Mouse (Mus musculus) MEL (cell line): ENCODE results near the gene Gpr37l1. TPM values are rescaled to one million over a fixed set of nuclear protein-coding genes. Genes with fewer than 3 reads are reported as not detected.

Experiments
- DNase-seq: peaks from one replicate; pipeline ENCODE4 v3.0.0; 2011; ENCODE audit warnings: low read depth, low spot score
- H3K27ac ChIP-seq: 2 replicates; pipeline ENCODE4 v1.5.1; 2012; ENCODE audit warnings: low read depth, mild to moderate bottlenecking, control low read depth, low read length, moderate library complexity; ENCODE audit not compliant: control insufficient read depth
- H3K27me3 ChIP-seq, 2 experiments: fragments of 150-350 bp in 1 of 2; sonication (generic) in 1 of 2; 2 replicates each; pipeline ENCODE4 v1.6.1; 2012; ENCODE audit warnings: low read length in 2 of 2, mild to moderate bottlenecking in 2 of 2, improper control_type of control experiment in 1 of 2, moderate library complexity in 1 of 2; ENCODE audit not compliant: insufficient read depth in 2 of 2, control insufficient read depth in 1 of 2
- H3K36me3 ChIP-seq, 2 experiments: 2 replicates each; pipeline ENCODE4 v1.6.1; 2012 to 2014; ENCODE audit warnings: low read length in 2 of 2, improper control_type of control experiment in 1 of 2, inconsistent platforms in 1 of 2, mild to moderate bottlenecking in 1 of 2; ENCODE audit not compliant: insufficient read depth in 2 of 2, control insufficient read depth in 1 of 2
- H3K4me1 ChIP-seq, 2 experiments: fragments of 150-350 bp in 1 of 2; sonication (generic) in 1 of 2; 2 replicates each; pipeline ENCODE4 v1.6.1; 2012; ENCODE audit warnings: low read length in 2 of 2, improper control_type of control experiment in 1 of 2, mild to moderate bottlenecking in 1 of 2; ENCODE audit not compliant: insufficient read depth in 2 of 2, control insufficient read depth in 1 of 2
- H3K4me3 ChIP-seq, 2 experiments: fragments of 150-350 bp in 1 of 2; sonication (generic) in 1 of 2; 2 replicates each; pipeline ENCODE4 v1.5.1; 2012; ENCODE audit warnings: low read depth in 2 of 2, low read length in 2 of 2, mild to moderate bottlenecking in 2 of 2, moderate library complexity in 2 of 2, control low read depth in 1 of 2, improper control_type of control experiment in 1 of 2; ENCODE audit not compliant: control insufficient read depth in 1 of 2, insufficient read depth in 1 of 2
- H3K79me2 ChIP-seq: 2 replicates; pipeline ENCODE4 v1.6.1; 2012; ENCODE audit warnings: mild to moderate bottlenecking, low read length, moderate library complexity; ENCODE audit not compliant: control insufficient read depth, poor library complexity, insufficient read depth
- H3K9ac ChIP-seq: 2 replicates; pipeline ENCODE4 v1.6.1; 2012; ENCODE audit warnings: low read depth, mild to moderate bottlenecking, control low read depth, low read length, moderate library complexity; ENCODE audit not compliant: control insufficient read depth, poor library complexity, severe bottlenecking
- H3K9me3 ChIP-seq: fragments of 150-350 bp; sonication (generic); replicated peaks from 2 replicates; pipeline ENCODE4 v1.6.1; 2012; ENCODE audit warnings: mild to moderate bottlenecking, low read length, improper control_type of control experiment, moderate library complexity; ENCODE audit not compliant: insufficient read depth
- BHLHE40 ChIP-seq: IDR thresholded peaks from 2 replicates; pipeline ENCODE4 v1.6.1; 2012; ENCODE audit warnings: low read depth, mild to moderate bottlenecking, inconsistent platforms, low read length, improper control_type of control experiment, borderline replicate concordance
- CHD1 ChIP-seq: IDR thresholded peaks from 2 replicates; pipeline ENCODE4 v1.6.1; 2012; ENCODE audit warnings: low read depth, mild to moderate bottlenecking, inconsistent platforms, low read length, improper control_type of control experiment
- CHD2 ChIP-seq: IDR thresholded peaks from 2 replicates; pipeline ENCODE4 v1.6.1; 2011; ENCODE audit warnings: low read length, improper control_type of control experiment
- ELF1 ChIP-seq: IDR thresholded peaks from 2 replicates; pipeline ENCODE4 v1.6.1; 2014; ENCODE audit warnings: low read depth, mild to moderate bottlenecking, inconsistent platforms, low read length, improper control_type of control experiment, moderate library complexity
- EP300 ChIP-seq, 2 experiments: IDR thresholded peaks; 2 replicates each; pipeline ENCODE4 v1.6.1; 2011; ENCODE audit warnings: improper control_type of control experiment in 2 of 2, low read length in 2 of 2, low read depth in 1 of 2, mild to moderate bottlenecking in 1 of 2
- ETS1 ChIP-seq: IDR thresholded peaks from 2 replicates; pipeline ENCODE4 v1.6.1; 2012; ENCODE audit warnings: low read depth, mild to moderate bottlenecking, inconsistent platforms, low read length, improper control_type of control experiment, moderate library complexity
- GABPA ChIP-seq: IDR thresholded peaks from 2 replicates; pipeline ENCODE4 v1.6.1; 2012; ENCODE audit warnings: low read depth, mild to moderate bottlenecking, inconsistent platforms, low read length, improper control_type of control experiment, moderate library complexity
- GATA1 ChIP-seq: IDR thresholded peaks from 2 replicates; pipeline ENCODE4 v1.6.1; 2011; ENCODE audit warnings: low read depth, low read length, improper control_type of control experiment
- JUND ChIP-seq: IDR thresholded peaks from 2 replicates; pipeline ENCODE4 v1.6.1; 2011; ENCODE audit warnings: low read depth, mild to moderate bottlenecking, improper control_type of control experiment, low read length
- KAT2A ChIP-seq: conservative IDR thresholded peaks from 2 replicates; pipeline ENCODE4 v1.6.1; 2012; ENCODE audit warnings: low read depth, low read length, improper control_type of control experiment, inconsistent platforms
- MAX ChIP-seq: IDR thresholded peaks from 2 replicates; pipeline ENCODE4 v1.6.1; 2011; ENCODE audit warnings: low read length, improper control_type of control experiment
- MEF2A ChIP-seq: IDR thresholded peaks from 2 replicates; pipeline ENCODE4 v1.6.1; 2014; ENCODE audit warnings: low read depth, mild to moderate bottlenecking, inconsistent platforms, low read length, improper control_type of control experiment; ENCODE audit not compliant: poor library complexity, insufficient replicate concordance, severe bottlenecking; ENCODE audit errors: extremely low read depth
- MXI1 ChIP-seq: IDR thresholded peaks from 2 replicates; pipeline ENCODE4 v1.6.1; 2011; ENCODE audit warnings: mild to moderate bottlenecking, low read depth, low read length, improper control_type of control experiment
- NRF1 ChIP-seq: IDR thresholded peaks from 2 replicates; pipeline ENCODE4 v1.6.1; 2014; ENCODE audit warnings: low read depth, mild to moderate bottlenecking, inconsistent platforms, low read length, improper control_type of control experiment, moderate library complexity; ENCODE audit not compliant: poor library complexity, insufficient read depth, severe bottlenecking
- POLR2AphosphoS2 ChIP-seq: IDR thresholded peaks from 2 replicates; pipeline ENCODE4 v1.6.1; 2011; ENCODE audit warnings: low read length, improper control_type of control experiment
- POLR2AphosphoS5 ChIP-seq: IDR thresholded peaks from 2 replicates; pipeline ENCODE4 v1.6.1; 2012; ENCODE audit warnings: low read depth, borderline replicate concordance, mild to moderate bottlenecking, inconsistent platforms, low read length, moderate library complexity, mixed read lengths
- RAD21 ChIP-seq: IDR thresholded peaks from 2 replicates; pipeline ENCODE4 v1.6.1; 2011; ENCODE audit warnings: mild to moderate bottlenecking, low read depth, low read length, improper control_type of control experiment
- TAL1 ChIP-seq: IDR thresholded peaks from 2 replicates; pipeline ENCODE4 v1.6.1; 2012; ENCODE audit warnings: mild to moderate bottlenecking, inconsistent platforms, low read length, moderate library complexity, mixed read lengths
- TBP ChIP-seq: IDR thresholded peaks from 2 replicates; pipeline ENCODE4 v1.8.0; 2011; ENCODE audit warnings: low read depth, low read length, improper control_type of control experiment
- TCF12 ChIP-seq: IDR thresholded peaks from 2 replicates; pipeline ENCODE4 v1.6.1; 2014; ENCODE audit warnings: low read depth, mild to moderate bottlenecking, inconsistent platforms, low read length, improper control_type of control experiment, moderate library complexity
- USF2 ChIP-seq, 2 experiments: IDR thresholded peaks; 2 replicates each; pipeline ENCODE4 v1.6.1; 2011 to 2012; ENCODE audit warnings: improper control_type of control experiment in 2 of 2, low read length in 2 of 2, borderline replicate concordance in 1 of 2, inconsistent platforms in 1 of 2, low read depth in 1 of 2, mild to moderate bottlenecking in 1 of 2; ENCODE audit not compliant: insufficient read depth in 1 of 2
- ZC3H11A ChIP-seq: IDR thresholded peaks from 2 replicates; pipeline ENCODE4 v1.6.1; 2012; ENCODE audit warnings: low read depth, mild to moderate bottlenecking, inconsistent platforms, low read length, improper control_type of control experiment
- ZKSCAN1 ChIP-seq: IDR thresholded peaks from 2 replicates; pipeline ENCODE4 v1.6.1; 2012; ENCODE audit warnings: low read depth, mild to moderate bottlenecking, inconsistent platforms, low read length, improper control_type of control experiment, moderate library complexity
- polyA plus RNA-seq, 2 experiments: library from polyadenylated mRNA; stranded (reverse) in 1 of 2; unstranded in 1 of 2; fragments of >175 nt in 1 of 2; fragments of >200 nt in 1 of 2; gene quantifications; 2 replicates each; pipeline versions ENCODE4 v1.2.1 to v1.2.4; 2012; ENCODE audit warnings: low replicate concordance in 2 of 2, low read depth in 1 of 2; ENCODE audit not compliant: insufficient read length in 2 of 2, insufficient read depth in 1 of 2, missing spikeins in 1 of 2
- total RNA-seq: library from RNA; depleted of rRNA; stranded (reverse); fragments of 300-350 nt; gene quantifications from 2 replicates; pipeline ENCODE4 v1.2.3, GENCODE M21; 2012

Gpr37l1 gene
- total and polyA plus RNA-seq, 3 experiments = not detected

- TF ChIP-seq USF2 (IDR thresholded peaks at IDR 0.05; ENCODE audit: borderline replicate concordance in 1 of 2, insufficient read depth in 1 of 2, low read depth in 1 of 2, low read length in 2 of 2) (no peak), EP300 (IDR thresholded peaks at IDR 0.05; ENCODE audit: low read depth in 1 of 2, low read length in 2 of 2) (no peak), TAL1 (no peak), ETS1 (no peak), NRF1 (no peak), ZC3H11A (no peak), KAT2A (no peak), ELF1 (no peak), MEF2A (no peak), ZKSCAN1 (no peak), MAX (no peak), POLR2AphosphoS5 (no peak), CHD2 (no peak), TBP (no peak), GATA1 (no peak), RAD21 (no peak), TCF12 (no peak)
- no peak overlapping the region for H3K4me3 ChIP-seq
- no peaks in the 10 kb centered on the region for H3K36me3 ChIP-seq
- no peaks in the 10 kb centered on the region for H3K4me1 ChIP-seq
- no peaks in the 10 kb centered on the region; a peak in 2 of 4 replicates for H3K27me3 ChIP-seq
- no peak overlapping the region for H3K9ac ChIP-seq
- DNase-seq = no peak
- no peak overlapping the region for H3K27ac ChIP-seq
- no peaks in the 10 kb centered on the region for H3K79me2 ChIP-seq
- no peaks in the 10 kb centered on the region for H3K9me3 ChIP-seq
These were observed 7.7 kb upstream of the Gpr37l1 start for GRCm38 (mm10) chr1:135175176-135175575.

- DNase-seq = no peak
- H3K27me3 ChIP-seq = peaks cover 0 to 1% of the 10 kb centered on the region in 2 experiments; a peak in 2 of 4 replicates
- H3K9me3 ChIP-seq = no peaks in the 10 kb centered on the region
- no peaks in the 10 kb centered on the region for H3K36me3 ChIP-seq
- H3K79me2 ChIP-seq = no peaks in the 10 kb centered on the region
- no peak overlapping the region for H3K27ac ChIP-seq
- no peak for TF ChIP-seq MXI1
- no peak for TF ChIP-seq NRF1
- TF ChIP-seq TBP = no peak
- TF ChIP-seq BHLHE40 = no peak
- no peak for TF ChIP-seq POLR2AphosphoS2
- TF ChIP-seq GATA1 = no peak
- TF ChIP-seq CHD1 = no peak
- TF ChIP-seq RAD21 = no peak
- TF ChIP-seq GABPA = no peak
- TF ChIP-seq JUND = no peak
- no peaks in the 10 kb centered on the region for H3K4me1 ChIP-seq
- no peak overlapping the region for H3K4me3 ChIP-seq
- no peak overlapping the region for H3K9ac ChIP-seq
These were observed 5.8 kb upstream of the Gpr37l1 start for GRCm38 (mm10) chr1:135173311-135173710.
